Mouse (Mus musculus): ENCODE measurements at regions not wholly inside any gene's neighbourhood (a gene's known extent, or its start where the extent isn't known, plus 50 kb on each side); places are given as distances from the start of the nearest gene placed in this dataset.

DNA sequence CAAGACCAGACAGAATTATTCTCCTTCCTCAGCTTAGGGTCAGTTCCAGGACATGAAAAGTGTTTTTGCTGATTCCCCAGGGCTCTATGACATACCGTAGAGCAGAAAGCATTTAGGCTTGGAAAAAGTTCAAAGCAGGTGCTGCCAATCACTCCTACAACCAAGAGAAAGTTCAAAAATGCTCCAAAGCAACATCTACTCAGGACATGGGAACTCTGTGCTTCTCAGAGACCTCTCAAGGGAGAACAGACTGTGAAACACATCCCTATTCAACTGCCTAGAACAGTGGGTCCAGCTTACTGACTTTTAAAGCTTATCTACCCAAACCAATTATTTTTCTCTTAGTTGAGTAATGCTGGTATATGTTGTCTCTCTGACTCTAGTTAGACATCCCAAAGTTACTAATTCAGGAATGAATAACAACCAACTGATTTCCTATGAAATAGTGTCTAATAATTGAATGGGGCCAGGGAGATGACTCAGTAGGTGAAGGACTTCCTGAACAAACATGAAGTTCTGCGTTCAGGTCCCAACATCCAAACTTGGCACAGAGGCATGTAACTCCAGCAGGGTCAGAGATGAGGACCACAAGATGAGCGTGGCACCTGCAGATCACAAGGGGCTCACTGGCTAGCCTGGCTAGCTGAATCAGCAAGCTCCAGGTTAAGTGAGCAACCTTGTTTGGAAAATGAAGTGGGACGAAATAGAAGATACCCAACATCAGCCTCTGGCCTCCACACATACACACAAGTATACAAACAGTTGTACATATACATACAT lies 228.7 kb upstream of the Hnrnpa3 start:
- no peak overlapping the region for H3K9ac ChIP-seq (replicated peaks; ENCODE audit: low read depth, low read length)
- H3K4me1 ChIP-seq (ENCODE audit: control insufficient read depth, insufficient read depth, low read length), result no peaks in the 10 kb centered on the region
- H3K27ac ChIP-seq (ENCODE audit: low read length), result no peak overlapping the region
- no peak for ATAC-seq (ENCODE audit: insufficient number of reproducible peaks, insufficient read depth, low FRiP score, low read depth)
- H3K9me3 ChIP-seq (ENCODE audit: control insufficient read depth, low read depth, low read length), result no peaks in the 10 kb centered on the region
- 89% methylated on average over 4 of the region's 4 CpGs for WGBS
- no peak overlapping the region for H3K4me3 ChIP-seq (ENCODE audit: low read depth, low read length)
- no peak overlapping the region for H3K4me2 ChIP-seq (replicated peaks; ENCODE audit: low read depth, low read length)
- no peaks in the 10 kb centered on the region for H3K36me3 ChIP-seq (ENCODE audit: control insufficient read depth, insufficient read depth, low read length)
- H3K27me3 ChIP-seq (ENCODE audit: control insufficient read depth, insufficient read depth, low read length), result no peaks in the 10 kb centered on the region

DNA sequence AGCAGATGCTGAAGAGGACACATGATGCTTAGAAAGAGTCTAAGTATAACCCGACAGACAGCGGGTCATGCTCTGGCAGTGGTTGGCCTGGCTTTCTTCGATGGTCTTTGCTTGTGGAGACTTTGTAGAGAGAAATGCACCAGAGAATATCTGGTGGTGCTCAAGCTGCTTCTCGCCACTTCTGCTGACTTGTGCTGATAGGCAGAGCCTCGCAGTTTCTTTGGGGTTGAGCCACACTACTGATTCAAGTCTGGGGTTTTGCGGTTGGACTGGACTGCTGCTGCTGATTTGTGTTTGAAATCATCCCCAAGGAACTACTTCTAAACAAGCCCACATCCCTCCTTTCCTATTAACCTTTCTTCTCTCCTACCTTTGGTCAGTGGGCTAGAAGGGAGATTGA lies 227.1 kb upstream of the Hnrnpa3 start:
- WGBS, result 86% methylated on average over 6 of the region's 6 CpGs
- H3K9me3 ChIP-seq (ENCODE audit: control insufficient read depth, low read depth, low read length), result no peaks in the 10 kb centered on the region
- no peak overlapping the region for H3K27ac ChIP-seq (ENCODE audit: low read length)
- ATAC-seq (ENCODE audit: insufficient number of reproducible peaks, insufficient read depth, low FRiP score, low read depth), result no peak
- H3K9ac ChIP-seq (replicated peaks; ENCODE audit: low read depth, low read length), result no peak overlapping the region
- no peak overlapping the region for H3K4me2 ChIP-seq (replicated peaks; ENCODE audit: low read depth, low read length)
- H3K36me3 ChIP-seq (ENCODE audit: control insufficient read depth, insufficient read depth, low read length), result no peaks in the 10 kb centered on the region
- H3K4me1 ChIP-seq (ENCODE audit: control insufficient read depth, insufficient read depth, low read length), result no peaks in the 10 kb centered on the region
- no peak overlapping the region for H3K4me3 ChIP-seq (ENCODE audit: low read depth, low read length)
- no peaks in the 10 kb centered on the region for H3K27me3 ChIP-seq (ENCODE audit: control insufficient read depth, insufficient read depth, low read length)

DNA sequence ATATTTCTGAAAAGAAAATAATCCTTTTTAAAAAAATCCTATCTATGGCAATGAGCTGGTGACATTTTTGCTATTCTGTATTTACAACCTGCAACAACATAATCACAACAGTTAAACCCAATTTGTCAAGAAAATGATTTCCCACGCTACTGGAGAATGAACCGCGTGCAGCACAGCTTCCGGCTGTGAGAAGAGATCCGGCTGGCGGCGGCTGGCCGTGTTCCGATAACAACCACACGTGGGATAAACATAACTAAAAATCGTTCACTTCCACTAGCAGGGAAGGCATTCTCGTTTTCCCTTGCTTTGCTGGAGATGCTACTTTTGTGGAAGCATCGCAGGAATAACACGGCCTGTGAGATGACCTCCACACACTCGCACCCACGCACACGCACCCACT lies 224.5 kb upstream of the Hnrnpa3 start:
- H3K4me1 ChIP-seq (ENCODE audit: control insufficient read depth, insufficient read depth, low read length), result no peaks in the 10 kb centered on the region
- no peaks in the 10 kb centered on the region for H3K9me3 ChIP-seq (ENCODE audit: control insufficient read depth, low read depth, low read length)
- H3K4me3 ChIP-seq (ENCODE audit: low read depth, low read length), result no peak overlapping the region
- H3K27me3 ChIP-seq (ENCODE audit: control insufficient read depth, insufficient read depth, low read length), result no peaks in the 10 kb centered on the region
- 75% methylated on average over 17 of the region's 17 CpGs for WGBS
- H3K4me2 ChIP-seq (replicated peaks; ENCODE audit: low read depth, low read length), result no peak overlapping the region
- H3K36me3 ChIP-seq (ENCODE audit: control insufficient read depth, insufficient read depth, low read length), result no peaks in the 10 kb centered on the region
- no peak for ATAC-seq (ENCODE audit: insufficient number of reproducible peaks, insufficient read depth, low FRiP score, low read depth)
- no peak overlapping the region for H3K9ac ChIP-seq (replicated peaks; ENCODE audit: low read depth, low read length)
- no peak overlapping the region for H3K27ac ChIP-seq (ENCODE audit: low read length)

DNA sequence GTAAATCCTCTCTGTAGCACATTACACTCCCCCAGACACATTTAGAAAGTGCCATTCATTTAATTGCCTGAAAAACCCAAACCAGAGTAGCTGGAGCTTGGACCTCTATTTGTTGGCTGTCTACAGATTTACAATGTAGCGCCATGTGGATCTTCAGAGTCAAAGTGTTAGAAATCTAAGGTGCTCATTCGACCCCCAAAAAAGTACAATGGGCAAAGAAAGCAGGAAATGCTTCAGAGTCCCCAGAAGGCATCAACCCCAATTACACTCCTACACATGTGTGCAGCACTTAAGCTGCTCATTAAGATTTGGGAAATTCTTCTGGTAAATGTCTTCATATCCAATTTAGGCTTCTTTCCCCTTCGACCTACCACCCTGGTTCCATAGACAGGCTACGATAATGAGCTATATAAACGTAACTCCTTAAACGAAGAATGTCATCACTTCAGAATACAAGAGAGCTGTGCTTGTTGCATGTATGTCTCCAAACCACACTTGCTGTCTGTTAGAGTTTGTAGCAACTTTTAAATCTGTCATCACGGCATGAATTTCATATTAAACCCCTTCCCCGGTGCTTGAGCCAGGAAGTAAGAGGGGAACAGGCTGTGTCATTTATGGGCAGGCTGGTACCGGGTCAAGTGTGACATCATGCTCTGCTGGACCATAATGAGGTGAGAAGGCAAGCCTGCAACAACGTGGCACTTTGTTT lies 219.4 kb upstream of the Hnrnpa3 start:
- no peaks in the 10 kb centered on the region for H3K4me1 ChIP-seq (ENCODE audit: control insufficient read depth, insufficient read depth, low read length)
- H3K27me3 ChIP-seq (ENCODE audit: control insufficient read depth, insufficient read depth, low read length), result no peaks in the 10 kb centered on the region
- H3K4me3 ChIP-seq (ENCODE audit: low read depth, low read length), result no peak overlapping the region
- 79% methylated on average over 10 of the region's 10 CpGs for WGBS
- no peak overlapping the region for H3K9ac ChIP-seq (replicated peaks; ENCODE audit: low read depth, low read length)
- no peak overlapping the region for H3K27ac ChIP-seq (ENCODE audit: low read length)
- H3K9me3 ChIP-seq (ENCODE audit: control insufficient read depth, low read depth, low read length), result no peaks in the 10 kb centered on the region
- no peaks in the 10 kb centered on the region for H3K36me3 ChIP-seq (ENCODE audit: control insufficient read depth, insufficient read depth, low read length)
- no peak for ATAC-seq (ENCODE audit: insufficient number of reproducible peaks, insufficient read depth, low FRiP score, low read depth)
- H3K4me2 ChIP-seq (replicated peaks; ENCODE audit: low read depth, low read length), result no peak overlapping the region

DNA sequence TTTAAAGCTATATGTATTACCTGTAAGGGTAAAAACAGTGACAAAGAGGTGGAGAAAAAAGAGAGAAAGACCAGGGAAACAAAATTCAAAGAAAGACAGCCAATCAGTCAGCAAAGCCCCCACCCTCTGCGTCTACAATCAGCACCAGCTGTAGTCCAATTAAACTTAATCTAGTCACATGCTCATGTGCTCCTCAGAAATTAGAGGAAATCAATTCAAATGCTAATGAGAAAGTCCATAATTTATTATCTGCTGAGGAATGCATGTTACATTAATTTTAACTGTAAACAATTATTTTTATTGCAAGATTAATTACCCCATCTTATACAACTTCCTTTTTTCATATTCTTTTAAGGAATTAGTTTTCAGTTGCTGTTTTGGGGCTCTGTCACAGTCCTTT lies 216.4 kb upstream of the Hnrnpa3 start:
- no peaks in the 10 kb centered on the region for H3K36me3 ChIP-seq (ENCODE audit: control insufficient read depth, insufficient read depth, low read length)
- no peak for ATAC-seq (ENCODE audit: insufficient number of reproducible peaks, insufficient read depth, low FRiP score, low read depth)
- H3K4me1 ChIP-seq (ENCODE audit: control insufficient read depth, insufficient read depth, low read length), result no peaks in the 10 kb centered on the region
- H3K9ac ChIP-seq (replicated peaks; ENCODE audit: low read depth, low read length), result no peak overlapping the region
- no peak overlapping the region for H3K27ac ChIP-seq (ENCODE audit: low read length)
- no peak overlapping the region for H3K4me3 ChIP-seq (ENCODE audit: low read depth, low read length)
- H3K27me3 ChIP-seq (ENCODE audit: control insufficient read depth, insufficient read depth, low read length), result no peaks in the 10 kb centered on the region
- 77% methylated on average over 1 of the region's 1 CpGs for WGBS
- no peaks in the 10 kb centered on the region for H3K9me3 ChIP-seq (ENCODE audit: control insufficient read depth, low read depth, low read length)
- no peak overlapping the region for H3K4me2 ChIP-seq (replicated peaks; ENCODE audit: low read depth, low read length)

DNA sequence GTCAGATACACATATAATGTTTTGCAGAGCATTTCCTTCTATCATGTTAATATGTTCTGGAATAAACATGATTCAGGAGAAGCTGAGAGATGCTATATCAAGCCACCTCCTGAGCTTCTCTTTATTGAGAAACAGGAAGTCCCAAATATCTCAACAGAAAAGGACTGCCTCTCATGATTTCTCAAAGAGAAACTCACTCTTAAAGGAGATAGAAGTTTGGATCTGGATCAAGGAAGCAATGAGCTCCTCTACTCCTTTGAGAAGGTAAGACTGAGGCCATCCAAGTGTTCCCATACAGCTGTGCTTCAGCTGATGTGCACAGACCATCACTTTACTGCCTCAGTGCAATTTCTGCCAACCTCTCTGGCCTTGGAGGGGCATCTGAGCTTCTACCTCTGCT lies 213.9 kb upstream of the Hnrnpa3 start:
- no peak overlapping the region for H3K9ac ChIP-seq (replicated peaks; ENCODE audit: low read depth, low read length)

DNA sequence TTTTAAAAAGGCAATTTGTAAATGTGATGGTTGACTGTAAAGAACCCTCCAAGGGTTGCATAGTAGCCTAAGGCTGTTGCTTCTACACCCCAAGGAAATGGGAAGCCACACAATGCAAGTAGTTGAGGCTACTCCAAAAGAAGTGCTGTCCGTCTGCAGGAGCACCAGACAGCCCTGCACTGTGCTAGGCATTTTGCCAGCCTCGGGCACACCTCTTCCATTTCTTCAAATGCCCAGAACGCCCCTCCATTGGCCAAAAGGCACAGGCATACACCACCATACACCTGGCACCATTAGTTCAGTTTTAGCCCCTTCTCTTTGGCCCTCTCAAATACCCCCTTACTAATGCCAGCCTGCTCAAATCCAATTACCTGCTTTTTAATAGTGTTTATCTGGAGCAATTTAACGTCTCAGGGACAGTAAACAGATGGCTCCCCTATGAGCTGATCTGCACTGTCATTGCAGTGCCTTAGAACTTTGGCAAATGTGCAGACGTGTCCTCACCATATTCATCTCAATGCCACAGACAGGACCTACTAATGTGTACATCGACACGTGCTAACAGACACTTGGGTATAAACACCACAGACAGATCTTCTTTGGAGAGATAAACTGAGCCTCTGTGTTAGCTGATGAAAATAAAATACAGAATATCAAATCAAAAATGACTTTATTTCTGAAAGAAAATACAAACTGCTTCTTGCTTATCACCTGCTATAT lies 211.9 kb upstream of the Hnrnpa3 start:
- Histone ChIP-seq H3K9ac (replicated peaks; ENCODE audit: low read depth, low read length) (no peak overlapping the region), H3K36me3 (ENCODE audit: control insufficient read depth, insufficient read depth, low read length) (no peaks in the 10 kb centered on the region), H3K4me1 (ENCODE audit: control insufficient read depth, insufficient read depth, low read length) (no peaks in the 10 kb centered on the region), H3K4me3 (ENCODE audit: low read depth, low read length) (no peak overlapping the region), H3K4me2 (replicated peaks; ENCODE audit: low read depth, low read length) (no peak overlapping the region), H3K9me3 (ENCODE audit: control insufficient read depth, low read depth, low read length) (no peaks in the 10 kb centered on the region), H3K27me3 (ENCODE audit: control insufficient read depth, insufficient read depth, low read length) (no peaks in the 10 kb centered on the region), H3K27ac (ENCODE audit: low read length) (no peak overlapping the region)
- 49% methylated on average over 7 of the region's 7 CpGs for WGBS
- no peak for ATAC-seq (ENCODE audit: insufficient number of reproducible peaks, insufficient read depth, low FRiP score, low read depth)

More for the DNA sequence above, 213.9 kb upstream of the Hnrnpa3 start:
- Histone ChIP-seq H3K4me3 (ENCODE audit: low read depth, low read length) (no peak overlapping the region), H3K27me3 (ENCODE audit: control insufficient read depth, insufficient read depth, low read length) (no peaks in the 10 kb centered on the region), H3K4me2 (replicated peaks; ENCODE audit: low read depth, low read length) (no peak overlapping the region), H3K4me1 (ENCODE audit: control insufficient read depth, insufficient read depth, low read length) (no peaks in the 10 kb centered on the region), H3K36me3 (ENCODE audit: control insufficient read depth, insufficient read depth, low read length) (no peaks in the 10 kb centered on the region), H3K9me3 (ENCODE audit: control insufficient read depth, low read depth, low read length) (no peaks in the 10 kb centered on the region), H3K27ac (ENCODE audit: low read length) (no peak overlapping the region)
- ATAC-seq (ENCODE audit: insufficient number of reproducible peaks, insufficient read depth, low FRiP score, low read depth), result no peak

DNA sequence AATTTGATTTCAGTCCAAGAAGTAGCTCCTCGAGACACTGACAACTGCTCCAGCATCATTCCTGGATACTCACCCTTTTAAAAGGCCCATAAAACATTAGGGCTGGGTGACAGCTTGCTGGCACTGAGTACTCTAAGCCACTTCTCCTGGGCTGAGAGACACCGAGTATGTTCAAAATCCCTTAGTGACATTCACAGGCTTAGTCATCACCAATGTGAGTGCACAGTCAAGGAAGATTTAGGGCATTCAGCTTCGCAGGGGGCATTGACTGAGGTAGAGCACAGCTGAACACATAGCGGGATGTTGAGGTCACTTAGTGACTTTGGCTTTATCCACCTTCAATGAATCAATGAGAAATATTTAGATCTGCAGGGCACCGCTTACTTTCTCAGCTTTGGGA lies 210.8 kb upstream of the Hnrnpa3 start:
- H3K27me3 ChIP-seq (ENCODE audit: control insufficient read depth, insufficient read depth, low read length), result no peaks in the 10 kb centered on the region
- no peaks in the 10 kb centered on the region for H3K36me3 ChIP-seq (ENCODE audit: control insufficient read depth, insufficient read depth, low read length)
- WGBS, result 41% methylated on average over 5 of the region's 5 CpGs
- H3K4me1 ChIP-seq (ENCODE audit: control insufficient read depth, insufficient read depth, low read length), result no peaks in the 10 kb centered on the region
- no peak overlapping the region for H3K4me2 ChIP-seq (replicated peaks; ENCODE audit: low read depth, low read length)
- no peak overlapping the region for H3K4me3 ChIP-seq (ENCODE audit: low read depth, low read length)
- H3K9me3 ChIP-seq (ENCODE audit: control insufficient read depth, low read depth, low read length), result no peaks in the 10 kb centered on the region
- H3K9ac ChIP-seq (replicated peaks; ENCODE audit: low read depth, low read length), result no peak overlapping the region
- no peak overlapping the region for H3K27ac ChIP-seq (ENCODE audit: low read length)
- no peak for ATAC-seq (ENCODE audit: insufficient number of reproducible peaks, insufficient read depth, low FRiP score, low read depth)

Data from stomach, embryonic 14.5 days (tissue).